Mouse (Mus musculus) midbrain, embryonic 13.5 days (tissue): ENCODE data around the gene Tox4. TPM values are rescaled to one million over a fixed set of nuclear protein-coding genes. Genes with fewer than 3 reads are reported as not detected.

Experiments
- ATAC-seq: fragments of 200-750 bp; cut with Nextera tagmentation; 2 replicates; pipeline ENCODE4 v1.8.0; 2017; ENCODE audit warnings: mild to moderate bottlenecking, moderate TSS enrichment, moderate library complexity
- H3K27ac ChIP-seq: fragments of 300-500 bp; sonication (generic); 2 replicates; pipeline ENCODE4 v1.5.1; 2015; ENCODE audit warnings: inconsistent platforms, mild to moderate bottlenecking, moderate library complexity
- H3K27me3 ChIP-seq: fragments of 300-500 bp; sonication (generic); 2 replicates; pipeline ENCODE4 v1.6.1; 2015; ENCODE audit warnings: mild to moderate bottlenecking, inconsistent platforms
- H3K36me3 ChIP-seq: fragments of 300-500 bp; sonication (generic); 2 replicates; pipeline ENCODE4 v1.6.1; 2015; ENCODE audit warnings: mild to moderate bottlenecking, inconsistent platforms
- H3K4me1 ChIP-seq: fragments of 300-500 bp; sonication (generic); replicated peaks from 2 replicates; pipeline ENCODE4 v1.6.1; 2015; ENCODE audit warnings: inconsistent platforms
- H3K4me2 ChIP-seq: fragments of 300-500 bp; sonication (generic); replicated peaks from 2 replicates; pipeline ENCODE4 v1.6.1; 2015; ENCODE audit warnings: moderate library complexity, mild to moderate bottlenecking, inconsistent platforms
- H3K4me3 ChIP-seq: fragments of 300-500 bp; sonication (generic); replicated peaks from 2 replicates; pipeline ENCODE4 v1.5.1; 2015; ENCODE audit warnings: mild to moderate bottlenecking, inconsistent platforms
- H3K9ac ChIP-seq: fragments of 300-500 bp; sonication (generic); replicated peaks from 2 replicates; pipeline ENCODE4 v1.6.1; 2015; ENCODE audit warnings: mild to moderate bottlenecking, inconsistent platforms
- H3K9me3 ChIP-seq: fragments of 300-500 bp; sonication (generic); 2 replicates; pipeline ENCODE4 v1.6.1; 2016; ENCODE audit warnings: mild to moderate bottlenecking, inconsistent platforms
- WGBS: fragments of 180-500 bp; shearing (Covaris S2); methylation state at CpG from one replicate; pipeline ENCODE4 v1.1.7; 2015; 5-methylcytosine and 5-hydroxymethylcytosine counted together
- polyA plus RNA-seq: library from polyadenylated mRNA; unstranded; fragments of >200 nt; fragmentation: Nextera tagmentation; extraction: Ambion mirVana; gene quantifications from 2 replicates; pipeline ENCODE4 v1.2.1, GENCODE M21; 2015

The Tox4 gene
- polyA plus RNA-seq, 1 experiment from 2014 or later: 55.5 TPM

GRCm38 (mm10) chr14:52315283-52315780 is 36.4 kb downstream of the Tox4 start:
- peak overlapping the region; percentile 96 for H3K27ac ChIP-seq
- 8% methylated on average over 17 of the region's 17 CpGs for WGBS
- H3K9ac ChIP-seq: peak overlapping the region; percentile 94
- H3K4me2 ChIP-seq: peak overlapping the region; percentile 92
- H3K36me3 ChIP-seq: peaks cover 46% of the 10 kb centered on the region
- H3K4me1 ChIP-seq: peaks cover 60% of the 10 kb centered on the region
- ATAC-seq: peak; percentile 9; the same call in 1 of the 2 replicates
- peak overlapping the region; percentile 83 for H3K4me3 ChIP-seq
- H3K27me3 ChIP-seq: no peaks in the 10 kb centered on the region
- 0 out of 2 replicates have a peak, but pooled peaks cover 3% of the 10 kb centered on the region for H3K9me3 ChIP-seq

DNA sequence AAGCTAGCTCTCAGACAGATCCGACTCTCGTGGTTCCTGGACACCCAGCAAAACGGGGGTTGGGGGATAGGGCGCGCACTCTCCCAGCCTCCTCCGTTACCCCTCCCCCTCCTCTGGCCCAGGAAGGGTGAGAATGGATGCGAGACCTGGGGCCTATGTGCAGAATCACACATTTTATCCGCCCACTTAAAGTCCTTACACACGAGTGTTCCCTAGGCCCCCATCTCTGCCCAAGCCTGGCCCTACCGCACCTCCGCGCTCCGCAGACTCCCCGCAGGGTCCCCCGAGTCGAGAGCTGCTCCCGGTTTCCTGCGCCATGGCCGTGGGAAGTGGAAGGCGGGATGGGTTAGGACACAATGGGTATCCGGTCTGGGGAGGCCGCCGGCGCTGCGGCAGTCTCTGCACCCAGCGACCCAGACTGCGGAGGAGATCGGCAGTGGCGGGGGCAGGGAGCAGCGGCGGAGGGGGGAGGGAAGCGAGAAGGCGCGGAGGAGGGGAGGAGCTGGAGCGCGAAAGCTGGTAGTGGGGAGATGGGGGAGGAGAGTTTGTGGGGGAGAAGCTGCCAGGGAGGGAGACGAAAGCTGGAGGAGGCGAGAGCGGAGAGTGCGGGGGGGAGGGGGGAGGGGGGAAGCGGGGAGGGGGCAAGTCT is 37.0 kb downstream of the Tox4 start:
- WGBS: 0% methylated on average over 33 of the region's 41 CpGs
- H3K4me3 ChIP-seq: peak overlapping the region; percentile 83
- peak overlapping the region; percentile 96 for H3K27ac ChIP-seq
- ATAC-seq: peak; percentile 91
- H3K9me3 ChIP-seq: 0 out of 2 replicates have a peak, but pooled peaks cover 3% of the 10 kb centered on the region
- peaks cover 55% of the 10 kb centered on the region for H3K4me1 ChIP-seq
- H3K36me3 ChIP-seq: peaks cover 40% of the 10 kb centered on the region
- peak overlapping the region; percentile 92 for H3K4me2 ChIP-seq
- H3K27me3 ChIP-seq: no peaks in the 10 kb centered on the region
- H3K9ac ChIP-seq: peak overlapping the region; percentile 94

GRCm38 (mm10) chr14:52316441-52317225 is 37.7 kb downstream of the Tox4 start:
- H3K4me1 ChIP-seq: peaks cover 48% of the 10 kb centered on the region

DNA sequence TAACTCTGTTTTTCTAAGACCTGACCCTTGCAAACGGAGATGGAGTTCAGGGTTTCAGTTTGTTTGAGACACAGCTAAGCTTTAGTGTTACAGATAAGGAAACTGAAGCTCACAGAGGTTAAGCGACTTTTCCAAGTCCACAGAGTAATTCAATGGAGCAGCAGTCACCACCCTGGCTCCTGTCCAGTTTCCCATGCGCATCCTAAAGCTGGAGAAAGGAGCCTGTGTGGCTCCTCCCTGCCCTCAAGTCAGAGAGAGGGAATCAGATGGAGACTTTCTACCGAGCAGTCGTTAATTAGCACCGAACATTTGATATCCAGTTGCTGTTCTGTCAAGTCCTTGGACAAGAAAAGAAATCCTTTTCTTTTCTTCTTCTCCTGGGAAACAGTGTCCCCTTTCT is 40.4 kb downstream of the Tox4 start:
- Histone ChIP-seq H3K27ac (no peak overlapping the region), H3K27me3 (no peaks in the 10 kb centered on the region), H3K9me3 (no peaks in the 10 kb centered on the region), H3K4me3 (no peak overlapping the region), H3K9ac (no peak overlapping the region), H3K4me2 (no peak overlapping the region), H3K4me1 (peaks cover 21% of the 10 kb centered on the region), H3K36me3 (peaks cover 6% of the 10 kb centered on the region)
- WGBS: 78% methylated on average over 6 of the region's 6 CpGs
- no peak for ATAC-seq

More at GRCm38 (mm10) chr14:52316441-52317225, 37.7 kb downstream of the Tox4 start:
- no peaks in the 10 kb centered on the region for H3K27me3 ChIP-seq
- H3K9ac ChIP-seq: peak overlapping the region; percentile 94
- H3K4me3 ChIP-seq: peak overlapping the region; percentile 83
- H3K36me3 ChIP-seq: peaks cover 33% of the 10 kb centered on the region
- peak; percentile 85 for ATAC-seq
- peak overlapping the region; percentile 96 for H3K27ac ChIP-seq
- 2% methylated on average over 16 of the region's 16 CpGs for WGBS
- H3K9me3 ChIP-seq: 0 out of 2 replicates have a peak, but pooled peaks cover 3% of the 10 kb centered on the region
- peak overlapping the region; percentile 92 for H3K4me2 ChIP-seq

DNA sequence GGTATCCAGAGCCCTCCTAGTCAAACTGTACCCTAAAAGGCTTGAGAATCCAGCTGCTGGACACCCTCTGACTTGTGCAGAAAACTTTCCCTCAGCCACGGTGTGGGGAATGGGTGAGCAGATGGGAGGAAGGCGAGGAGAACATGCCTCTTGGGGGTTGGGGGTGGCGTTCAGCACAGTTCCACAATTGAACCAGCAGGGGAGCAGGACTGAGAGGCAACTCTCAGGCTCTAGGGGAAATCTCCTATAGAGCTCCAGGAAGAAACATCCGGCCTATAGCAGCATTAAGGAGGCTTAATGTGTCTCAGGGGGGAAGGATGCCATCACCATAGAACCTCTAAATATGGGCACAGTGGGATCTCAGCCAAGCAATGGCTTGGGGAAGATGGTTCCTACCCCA is 46.9 kb downstream of the Tox4 start:
- Histone ChIP-seq H3K4me2 (peak overlapping the region; percentile 85), H3K4me1 (peaks cover 45% of the 10 kb centered on the region), H3K9ac (peak overlapping the region; percentile 69), H3K36me3 (no peaks in the 10 kb centered on the region), H3K27me3 (no peaks in the 10 kb centered on the region), H3K27ac (0 out of 2 replicates have a peak overlapping the region, but pooled peaks have one; percentile 17), H3K9me3 (no peaks in the 10 kb centered on the region), H3K4me3 (peak overlapping the region; percentile 52)
- 0% methylated on average over 4 of the region's 4 CpGs for WGBS
- ATAC-seq: 0 out of 2 replicates have a peak, but pooled peaks have one; percentile 13

DNA sequence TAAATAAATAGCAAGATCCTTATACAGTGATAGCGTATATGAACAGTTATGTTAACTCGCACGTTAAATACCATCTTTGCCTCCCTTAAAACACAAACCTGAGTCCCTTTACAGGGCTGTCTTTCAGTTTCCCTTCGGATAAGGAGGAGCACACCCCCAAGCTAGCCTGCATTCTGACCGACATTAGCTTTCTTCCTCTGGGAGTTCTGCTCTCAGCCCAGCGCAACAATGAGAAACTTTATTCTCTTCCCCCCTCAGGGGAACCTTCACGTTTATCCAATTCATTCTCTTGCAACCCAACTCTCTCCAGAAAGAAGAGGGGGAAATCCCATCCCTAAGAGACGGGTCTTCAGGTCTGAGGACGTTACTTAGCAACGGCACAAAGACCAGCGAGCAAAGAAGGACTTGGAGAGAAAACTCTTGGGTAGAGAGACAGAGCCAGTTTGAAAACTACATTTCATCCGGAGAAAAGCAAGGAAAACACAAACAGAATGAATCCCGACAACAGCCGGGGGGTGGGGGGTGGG is 48.5 kb downstream of the Tox4 start:
- peak overlapping the region; percentile 79 for H3K27ac ChIP-seq
- no peaks in the 10 kb centered on the region for H3K9me3 ChIP-seq
- H3K9ac ChIP-seq: peak overlapping the region; percentile 69
- H3K4me2 ChIP-seq: peak overlapping the region; percentile 85
- peak overlapping the region; percentile 52 for H3K4me3 ChIP-seq
- ATAC-seq: peak; percentile 71
- H3K4me1 ChIP-seq: peaks cover 57% of the 10 kb centered on the region
- no peaks in the 10 kb centered on the region for H3K27me3 ChIP-seq
- whole genome bisulfite sequencing: under 1% methylated on average over 14 of the region's 14 CpGs
- H3K36me3 ChIP-seq: no peaks in the 10 kb centered on the region

GRCm38 (mm10) chr14:52327910-52328812 is 49.2 kb downstream of the Tox4 start, which contains the start of gene Sall2:
Gene Sall2 (minus strand): TSS chr14:52328762.
- peaks cover 57% of the 10 kb centered on the region for H3K4me1 ChIP-seq
- H3K27me3 ChIP-seq: no peaks in the 10 kb centered on the region
- H3K36me3 ChIP-seq: no peaks in the 10 kb centered on the region
- peak within 1 kb of the TSS; percentile 85 for H3K4me2 ChIP-seq
- ATAC-seq: peak; percentile 84
- H3K4me3 ChIP-seq: peak within 1 kb of the TSS; percentile 52
- peak within 1 kb of the TSS; percentile 79 for H3K27ac ChIP-seq
- H3K9ac ChIP-seq: peak within 1 kb of the TSS; percentile 69
- WGBS: under 1% methylated on average over 26 of the region's 26 CpGs
- no peaks in the 10 kb centered on the region for H3K9me3 ChIP-seq

GRCm38 (mm10) chr14:52331069-52331750 is 52.3 kb downstream of the Tox4 start:
- ATAC-seq: no peak
- Histone ChIP-seq H3K27me3 (no peaks in the 10 kb centered on the region), H3K9me3 (no peaks in the 10 kb centered on the region), H3K36me3 (no peaks in the 10 kb centered on the region), H3K27ac (peak overlapping the region; percentile 78), H3K4me1 (peaks cover 47% of the 10 kb centered on the region), H3K9ac (no peak overlapping the region), H3K4me3 (no peak overlapping the region), H3K4me2 (peak overlapping the region; percentile 24)
- WGBS: 1% methylated on average over 4 of the region's 4 CpGs

DNA sequence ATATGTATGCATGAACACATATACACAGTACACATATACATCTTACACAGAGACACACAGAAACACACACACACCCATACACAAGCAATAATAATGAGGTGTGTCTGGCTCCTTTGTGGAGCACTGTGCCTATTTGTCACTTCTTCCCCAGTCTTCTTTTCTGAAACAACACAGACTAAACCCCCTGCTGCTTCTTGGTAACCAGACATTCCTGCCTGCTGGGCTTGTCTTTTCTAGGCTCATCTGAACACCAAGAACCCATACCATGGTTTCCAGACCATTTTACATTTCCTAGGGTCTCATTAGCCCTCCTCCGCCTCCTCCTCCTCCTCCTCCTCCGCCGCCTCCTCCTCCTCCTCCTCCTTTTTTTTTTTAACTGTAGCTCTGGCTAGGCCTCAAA is 53.2 kb downstream of the Tox4 start:
- Histone ChIP-seq H3K27me3 (no peaks in the 10 kb centered on the region), H3K27ac (peak overlapping the region; percentile 78; the same call in 1 of the 2 replicates), H3K4me3 (no peak overlapping the region), H3K4me2 (no peak overlapping the region), H3K36me3 (no peaks in the 10 kb centered on the region), H3K9me3 (no peaks in the 10 kb centered on the region), H3K9ac (no peak overlapping the region), H3K4me1 (peaks cover 38% of the 10 kb centered on the region)
- WGBS: 26% methylated on average over 3 of the region's 3 CpGs
- ATAC-seq: no peak

DNA sequence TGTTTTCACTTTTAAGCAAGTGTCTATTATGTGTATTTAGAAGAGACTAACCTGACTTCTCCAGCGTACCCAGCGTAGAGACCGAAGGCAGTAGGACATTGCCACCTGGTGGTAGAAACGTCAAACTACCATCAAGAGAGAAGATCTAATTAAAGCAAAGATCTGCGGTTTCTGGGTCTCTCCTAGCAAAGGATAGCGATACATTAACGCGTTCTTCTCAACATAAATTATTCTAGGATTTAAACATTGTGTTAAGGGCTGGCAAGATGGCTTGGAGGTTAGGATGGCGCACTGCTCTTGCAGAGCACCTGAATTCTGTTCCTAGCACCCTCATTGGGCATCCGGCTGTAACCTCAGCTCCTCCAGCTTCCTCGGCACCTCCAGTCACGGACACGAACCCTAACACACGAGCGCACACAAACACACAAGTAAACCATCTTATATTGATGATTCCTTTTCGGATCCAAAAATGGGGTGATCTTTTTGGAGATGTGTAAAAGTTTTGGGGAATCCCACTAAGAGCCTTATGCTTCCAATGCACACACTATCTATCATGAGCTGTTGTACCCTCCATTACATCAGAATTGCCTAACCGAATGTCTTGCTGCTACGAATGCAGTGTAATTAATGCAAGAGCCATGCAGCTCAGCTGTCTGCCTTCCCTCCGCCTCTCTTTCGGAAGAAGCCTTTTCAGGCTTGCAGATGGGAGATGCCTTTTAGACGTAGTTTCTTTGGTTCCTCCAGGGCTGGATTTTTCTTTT is 60.0 kb downstream of the Tox4 start:
- WGBS: 31% methylated on average over 21 of the region's 21 CpGs

More for the DNA sequence above, 60.0 kb downstream of the Tox4 start:
- Histone ChIP-seq H3K27me3 (no peaks in the 10 kb centered on the region), H3K4me1 (no peaks in the 10 kb centered on the region), H3K4me3 (peak overlapping the region; percentile 33), H3K27ac (no peak overlapping the region), H3K4me2 (peak overlapping the region; percentile 49), H3K9ac (peak overlapping the region; percentile 60), H3K36me3 (no peaks in the 10 kb centered on the region), H3K9me3 (no peaks in the 10 kb centered on the region)
- peak; percentile 71 for ATAC-seq
